Mouse (Mus musculus): ENCODE measurements at regions not wholly inside any gene's neighbourhood (a gene's known extent, or its start where the extent isn't known, plus 50 kb on each side); places are given as distances from the start of the nearest gene placed in this dataset.

- WGBS, result 9% methylated on average over 6 of the region's 6 CpGs
- no peak overlapping the region for H3K27ac ChIP-seq (ENCODE audit: insufficient read depth, low read depth, low read length)
- H3K27me3 ChIP-seq (ENCODE audit: control insufficient read depth, insufficient read depth, low read length), result peaks cover 6% of the 10 kb centered on the region
- H3K36me3 ChIP-seq (ENCODE audit: control insufficient read depth, insufficient read depth, low read length), result no peaks in the 10 kb centered on the region
- H3K4me3 ChIP-seq (ENCODE audit: low read depth, low read length), result no peak overlapping the region
- H3K4me1 ChIP-seq (ENCODE audit: control insufficient read depth, insufficient read depth, insufficient read length, low read length), result peaks cover 6% of the 10 kb centered on the region; the same call in 1 of the 2 replicates
- TF ChIP-seq CTCF (IDR thresholded peaks at IDR 0.05; ENCODE audit: extremely low read depth, insufficient read length, insufficient replicate concordance, low read depth, low read length) (no peak), POLR2A (IDR thresholded peaks at IDR 0.05; ENCODE audit: low read depth, low read length) (no peak)
Measured at GRCm38 (mm10) chr7:70514666-70515065, 148.1 kb upstream of the Nr2f2 start.

- H3K27ac ChIP-seq (ENCODE audit: insufficient read depth, low read depth, low read length), result no peak overlapping the region
- 74% methylated on average over 6 of the region's 6 CpGs for WGBS
- peaks cover 6% of the 10 kb centered on the region; the same call in 1 of the 2 replicates for H3K4me1 ChIP-seq (ENCODE audit: control insufficient read depth, insufficient read depth, insufficient read length, low read length)
- peaks cover 6% of the 10 kb centered on the region; the same call in 1 of the 2 replicates for H3K27me3 ChIP-seq (ENCODE audit: control insufficient read depth, insufficient read depth, low read length)
- TF ChIP-seq CTCF (IDR thresholded peaks at IDR 0.05; ENCODE audit: extremely low read depth, insufficient read length, insufficient replicate concordance, low read depth, low read length), result no peak
- TF ChIP-seq POLR2A (IDR thresholded peaks at IDR 0.05; ENCODE audit: low read depth, low read length), result no peak
- no peak overlapping the region for H3K4me3 ChIP-seq (ENCODE audit: low read depth, low read length)
- H3K36me3 ChIP-seq (ENCODE audit: control insufficient read depth, insufficient read depth, low read length), result no peaks in the 10 kb centered on the region
Measured at GRCm38 (mm10) chr7:70512354-70512753, 145.8 kb upstream of the Nr2f2 start.

GRCm38 (mm10) chr7:70505671-70506181, 139.2 kb upstream of the Nr2f2 start:
- Histone ChIP-seq H3K4me1 (ENCODE audit: control insufficient read depth, insufficient read depth, insufficient read length, low read length) (peaks cover 7% of the 10 kb centered on the region; the same call in 1 of the 2 replicates), H3K27ac (ENCODE audit: insufficient read depth, low read depth, low read length) (no peak overlapping the region), H3K4me3 (ENCODE audit: low read depth, low read length) (no peak overlapping the region), H3K27me3 (ENCODE audit: control insufficient read depth, insufficient read depth, low read length) (no peaks in the 10 kb centered on the region), H3K36me3 (ENCODE audit: control insufficient read depth, insufficient read depth, low read length) (no peaks in the 10 kb centered on the region)
- 26% methylated on average over 7 of the region's 7 CpGs for WGBS
- no peak for TF ChIP-seq POLR2A (IDR thresholded peaks at IDR 0.05; ENCODE audit: low read depth, low read length)
- no peak for TF ChIP-seq CTCF (IDR thresholded peaks at IDR 0.05; ENCODE audit: extremely low read depth, insufficient read length, insufficient replicate concordance, low read depth, low read length)

GRCm38 (mm10) chr7:70501821-70502220, 135.3 kb upstream of the Nr2f2 start:
- Histone ChIP-seq H3K27me3 (ENCODE audit: control insufficient read depth, insufficient read depth, low read length) (no peaks in the 10 kb centered on the region), H3K27ac (ENCODE audit: insufficient read depth, low read depth, low read length) (no peak overlapping the region), H3K36me3 (ENCODE audit: control insufficient read depth, insufficient read depth, low read length) (no peaks in the 10 kb centered on the region), H3K4me3 (ENCODE audit: low read depth, low read length) (no peak overlapping the region), H3K4me1 (ENCODE audit: control insufficient read depth, insufficient read depth, insufficient read length, low read length) (peaks cover 7% of the 10 kb centered on the region; the same call in 1 of the 2 replicates)
- WGBS, result 21% methylated on average over 4 of the region's 4 CpGs
- TF ChIP-seq POLR2A (IDR thresholded peaks at IDR 0.05; ENCODE audit: low read depth, low read length), result no peak
- TF ChIP-seq CTCF (IDR thresholded peaks at IDR 0.05; ENCODE audit: extremely low read depth, insufficient read length, insufficient replicate concordance, low read depth, low read length), result no peak

GRCm38 (mm10) chr7:70496541-70497154, 130.1 kb upstream of the Nr2f2 start:
- no peak overlapping the region for H3K27ac ChIP-seq (ENCODE audit: insufficient read depth, low read depth, low read length)
- H3K36me3 ChIP-seq (ENCODE audit: control insufficient read depth, insufficient read depth, low read length), result no peaks in the 10 kb centered on the region
- H3K27me3 ChIP-seq (ENCODE audit: control insufficient read depth, insufficient read depth, low read length), result no peaks in the 10 kb centered on the region
- no peak overlapping the region for H3K4me3 ChIP-seq (ENCODE audit: low read depth, low read length)
- no peak for TF ChIP-seq POLR2A (IDR thresholded peaks at IDR 0.05; ENCODE audit: low read depth, low read length)
- TF ChIP-seq CTCF (IDR thresholded peaks at IDR 0.05; ENCODE audit: extremely low read depth, insufficient read length, insufficient replicate concordance, low read depth, low read length), result no peak
- 66% methylated on average over 8 of the region's 8 CpGs for WGBS
- peaks cover 3% of the 10 kb centered on the region; the same call in 1 of the 2 replicates for H3K4me1 ChIP-seq (ENCODE audit: control insufficient read depth, insufficient read depth, insufficient read length, low read length)

GRCm38 (mm10) chr7:70484201-70484600, 117.7 kb upstream of the Nr2f2 start:
- no peak overlapping the region for H3K4me3 ChIP-seq (ENCODE audit: low read depth, low read length)
- H3K27ac ChIP-seq (ENCODE audit: insufficient read depth, low read depth, low read length), result no peak overlapping the region
- no peaks in the 10 kb centered on the region for H3K27me3 ChIP-seq (ENCODE audit: control insufficient read depth, insufficient read depth, low read length)
- no peaks in the 10 kb centered on the region; the same call in 1 of the 2 replicates for H3K4me1 ChIP-seq (ENCODE audit: control insufficient read depth, insufficient read depth, insufficient read length, low read length)
- no peak for TF ChIP-seq POLR2A (IDR thresholded peaks at IDR 0.05; ENCODE audit: low read depth, low read length)
- TF ChIP-seq CTCF (IDR thresholded peaks at IDR 0.05; ENCODE audit: extremely low read depth, insufficient read length, insufficient replicate concordance, low read depth, low read length), result no peak
- WGBS, result 73% methylated on average over 2 of the region's 2 CpGs
- H3K36me3 ChIP-seq (ENCODE audit: control insufficient read depth, insufficient read depth, low read length), result no peaks in the 10 kb centered on the region

- TF ChIP-seq CTCF (IDR thresholded peaks at IDR 0.05; ENCODE audit: extremely low read depth, insufficient read length, insufficient replicate concordance, low read depth, low read length) (no peak), POLR2A (IDR thresholded peaks at IDR 0.05; ENCODE audit: low read depth, low read length) (no peak)
- H3K27me3 ChIP-seq (ENCODE audit: control insufficient read depth, insufficient read depth, low read length), result no peaks in the 10 kb centered on the region
- 64% methylated on average over 3 of the region's 3 CpGs for WGBS
- no peak overlapping the region for H3K4me3 ChIP-seq (ENCODE audit: low read depth, low read length)
- H3K27ac ChIP-seq (ENCODE audit: insufficient read depth, low read depth, low read length), result no peak overlapping the region
- H3K4me1 ChIP-seq (ENCODE audit: control insufficient read depth, insufficient read depth, insufficient read length, low read length), result no peaks in the 10 kb centered on the region; the same call in 1 of the 2 replicates
- no peaks in the 10 kb centered on the region for H3K36me3 ChIP-seq (ENCODE audit: control insufficient read depth, insufficient read depth, low read length)
Measured at GRCm38 (mm10) chr7:70483536-70483935, 117.0 kb upstream of the Nr2f2 start.
